Mouse (Mus musculus) megakaryocyte, embryonic 14.5 days (primary cell): Measurements from ENCODE around the gene Nova2. TPM values are rescaled to one million over a fixed set of nuclear protein-coding genes. Genes with fewer than 3 reads are reported as not detected.

Experiments
- H3K27me3 ChIP-seq: replicated peaks from 2 replicates; pipeline ENCODE3; 2012; ENCODE audit warnings: inconsistent platforms
- H3K36me3 ChIP-seq: replicated peaks from 2 replicates; pipeline ENCODE3; 2012; ENCODE audit warnings: low read length, inconsistent platforms, mixed read lengths
- H3K4me1 ChIP-seq: 2 replicates; pipeline ENCODE4 v1.6.1; 2012; ENCODE audit warnings: inconsistent platforms
- H3K4me3 ChIP-seq: replicated peaks from 2 replicates; pipeline ENCODE3; 2012; ENCODE audit warnings: moderate library complexity, mild to moderate bottlenecking, inconsistent platforms
- H3K9me3 ChIP-seq: 2 replicates; pipeline ENCODE4 v1.6.1; 2012; ENCODE audit warnings: inconsistent platforms
- FLI1 ChIP-seq: IDR thresholded peaks from 2 replicates; pipeline ENCODE4 v1.6.1; 2012; ENCODE audit warnings: low read length, inconsistent platforms, mixed read lengths
- GATA1 ChIP-seq: IDR thresholded peaks from 3 replicates; pipeline ENCODE4 v1.6.1; 2012; ENCODE audit warnings: mixed read lengths, low read length, inconsistent platforms, borderline replicate concordance
- polyA plus RNA-seq: library from polyadenylated mRNA; stranded (reverse); fragments of >175 nt; gene quantifications from 2 replicates; pipeline ENCODE4 v1.2.3, GENCODE M21; 2012; ENCODE audit warnings: low replicate concordance; ENCODE audit not compliant: insufficient read depth

Nova2 gene
- polyA plus RNA-seq, 1 experiment = 0.02 TPM

DNA sequence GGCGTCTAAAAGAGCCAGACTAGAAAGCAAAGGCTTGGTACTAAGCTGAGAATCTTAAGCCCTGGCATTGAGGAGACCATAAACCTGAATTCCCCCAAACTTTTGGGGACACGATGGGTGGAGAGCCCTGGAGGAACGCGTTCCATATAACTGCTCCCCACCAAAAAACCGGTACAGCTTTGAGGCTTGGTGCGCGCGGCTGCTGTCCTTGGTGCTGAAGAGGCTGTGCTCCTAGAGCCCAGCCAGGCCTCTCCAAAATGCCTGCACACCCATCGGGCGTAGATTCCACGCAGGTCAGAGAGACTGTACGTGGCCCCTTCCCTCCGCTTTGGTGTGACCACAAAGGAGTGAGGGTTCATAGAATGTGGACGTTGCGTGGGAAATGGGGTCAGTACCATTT lies 25.7 kb downstream of the Nova2 start:
- no peak overlapping the region for H3K4me3 ChIP-seq
- TF ChIP-seq GATA1 = no peak
- no peak for TF ChIP-seq FLI1
- H3K36me3 ChIP-seq = no peaks in the 10 kb centered on the region
- peaks cover 55% of the 10 kb centered on the region for H3K27me3 ChIP-seq
- peaks cover 15% of the 10 kb centered on the region for H3K4me1 ChIP-seq
- H3K9me3 ChIP-seq = peaks cover 5% of the 10 kb centered on the region; the same call in 1 of the 2 replicates

DNA sequence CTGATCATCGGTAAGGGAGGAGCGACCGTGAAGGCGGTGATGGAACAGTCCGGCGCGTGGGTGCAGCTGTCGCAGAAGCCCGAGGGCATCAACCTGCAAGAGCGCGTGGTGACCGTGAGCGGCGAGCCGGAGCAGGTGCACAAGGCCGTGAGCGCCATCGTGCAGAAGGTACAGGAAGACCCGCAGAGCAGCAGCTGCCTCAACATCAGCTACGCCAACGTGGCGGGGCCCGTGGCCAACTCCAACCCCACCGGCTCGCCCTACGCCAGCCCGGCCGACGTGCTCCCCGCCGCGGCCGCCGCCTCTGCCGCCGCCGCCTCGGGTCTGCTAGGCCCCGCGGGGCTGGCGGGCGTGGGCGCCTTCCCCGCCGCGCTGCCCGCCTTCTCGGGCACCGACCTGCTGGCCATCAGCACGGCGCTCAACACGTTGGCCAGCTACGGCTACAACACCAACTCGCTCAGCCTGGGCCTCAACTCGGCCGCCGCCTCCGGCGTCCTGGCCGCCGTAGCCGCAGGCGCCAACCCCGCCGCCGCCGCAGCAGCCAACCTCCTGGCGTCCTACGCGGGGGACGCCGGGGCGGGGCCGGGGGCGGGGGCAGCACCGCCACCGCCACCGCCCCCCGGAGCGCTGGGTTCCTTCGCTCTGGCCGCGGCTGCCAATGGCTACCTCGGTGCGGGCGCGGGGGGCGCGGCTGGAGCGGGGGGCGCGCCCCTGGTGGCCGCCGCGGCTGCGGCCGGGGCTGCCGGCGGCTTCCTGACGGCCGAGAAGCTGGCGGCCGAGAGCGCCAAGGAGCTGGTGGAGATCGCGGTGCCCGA lies 32.1 kb downstream of the Nova2 start:
- H3K4me1 ChIP-seq = peaks cover 34% of the 10 kb centered on the region
- peaks cover 12% of the 10 kb centered on the region for H3K9me3 ChIP-seq
- H3K4me3 ChIP-seq = peak overlapping the region; percentile 89
- H3K27me3 ChIP-seq = peaks cover 87% of the 10 kb centered on the region
- TF ChIP-seq GATA1 (no peak), FLI1 (no peak)
- no peaks in the 10 kb centered on the region for H3K36me3 ChIP-seq

DNA sequence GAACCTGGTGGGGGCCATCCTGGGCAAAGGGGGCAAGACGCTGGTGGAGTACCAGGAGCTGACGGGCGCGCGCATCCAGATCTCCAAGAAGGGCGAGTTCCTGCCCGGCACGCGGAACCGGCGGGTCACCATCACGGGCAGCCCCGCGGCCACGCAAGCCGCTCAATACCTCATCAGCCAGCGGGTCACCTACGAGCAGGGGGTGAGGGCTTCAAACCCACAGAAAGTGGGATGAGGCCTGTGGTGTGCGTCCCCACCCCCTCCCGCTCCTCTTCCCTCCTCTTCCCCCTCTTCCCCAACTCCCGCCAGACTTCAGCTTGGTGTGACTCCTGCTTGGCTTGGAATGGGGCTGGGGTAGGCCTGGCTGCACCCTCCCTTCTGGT lies 32.7 kb downstream of the Nova2 start:
- H3K4me3 ChIP-seq = peak overlapping the region; percentile 89
- peaks cover 93% of the 10 kb centered on the region for H3K27me3 ChIP-seq
- peaks cover 40% of the 10 kb centered on the region for H3K4me1 ChIP-seq
- no peak for TF ChIP-seq FLI1
- TF ChIP-seq GATA1 = no peak
- peaks cover 12% of the 10 kb centered on the region for H3K9me3 ChIP-seq
- no peaks in the 10 kb centered on the region for H3K36me3 ChIP-seq

DNA sequence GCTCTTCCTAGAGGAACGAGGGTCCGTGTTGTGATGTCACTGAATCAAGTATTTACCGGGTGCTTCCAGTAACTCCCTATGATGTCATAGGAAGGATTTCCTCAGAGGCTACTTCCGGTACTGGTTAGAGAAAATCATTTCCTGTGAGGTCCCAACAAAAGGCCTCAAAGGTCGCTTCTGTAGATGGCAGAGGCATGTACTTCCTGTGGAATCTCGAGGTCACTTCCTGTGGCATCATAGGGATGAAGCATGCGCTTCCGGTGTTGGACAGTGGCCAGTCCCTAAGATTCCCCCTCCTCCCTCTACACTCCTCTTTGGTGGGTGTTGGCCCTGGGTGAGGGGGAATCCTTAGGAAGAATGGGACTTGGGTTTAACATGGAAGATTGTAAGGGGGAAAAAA lies 33.8 kb downstream of the Nova2 start:
- peak overlapping the region; percentile 38 for H3K4me3 ChIP-seq
- H3K36me3 ChIP-seq = no peaks in the 10 kb centered on the region
- H3K9me3 ChIP-seq = peaks cover 12% of the 10 kb centered on the region
- H3K27me3 ChIP-seq = peaks cover 96% of the 10 kb centered on the region
- H3K4me1 ChIP-seq = peaks cover 48% of the 10 kb centered on the region
- TF ChIP-seq FLI1 = no peak; the same call in 1 of the 2 replicates
- TF ChIP-seq GATA1 = no peak

DNA sequence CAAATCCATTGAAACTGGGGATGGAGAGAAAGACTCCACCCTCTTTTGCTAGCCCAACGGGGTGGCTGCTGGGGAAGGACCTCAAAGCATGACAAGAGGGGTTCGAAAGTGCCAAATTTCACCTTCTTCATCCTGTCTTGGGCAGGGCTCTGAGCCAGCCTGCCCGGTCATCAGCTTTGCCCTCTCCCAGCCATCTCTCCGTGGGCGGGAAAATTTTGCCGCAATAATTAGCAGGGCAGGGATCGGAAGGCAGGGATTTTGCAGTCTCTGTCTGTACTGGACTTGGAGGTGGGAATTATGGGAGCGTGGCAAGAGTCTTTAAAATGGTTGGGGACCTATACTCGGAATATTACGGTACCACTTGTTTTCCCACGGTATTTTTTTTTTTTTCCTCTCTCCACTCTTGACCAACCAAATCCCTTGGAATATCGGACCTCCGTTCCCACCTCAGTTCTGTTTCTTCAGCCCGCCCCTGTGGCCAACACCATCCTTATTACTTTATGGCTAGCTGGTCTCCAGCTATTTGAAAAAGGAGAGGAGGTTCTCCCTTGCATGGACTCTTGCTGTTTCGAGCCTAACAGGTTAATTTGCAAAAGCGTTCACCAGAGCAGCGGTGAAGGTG lies 36.6 kb downstream of the Nova2 start:
- TF ChIP-seq FLI1 = no peak
- no peak for TF ChIP-seq GATA1
- H3K36me3 ChIP-seq = no peaks in the 10 kb centered on the region
- H3K4me3 ChIP-seq = no peak overlapping the region

DNA sequence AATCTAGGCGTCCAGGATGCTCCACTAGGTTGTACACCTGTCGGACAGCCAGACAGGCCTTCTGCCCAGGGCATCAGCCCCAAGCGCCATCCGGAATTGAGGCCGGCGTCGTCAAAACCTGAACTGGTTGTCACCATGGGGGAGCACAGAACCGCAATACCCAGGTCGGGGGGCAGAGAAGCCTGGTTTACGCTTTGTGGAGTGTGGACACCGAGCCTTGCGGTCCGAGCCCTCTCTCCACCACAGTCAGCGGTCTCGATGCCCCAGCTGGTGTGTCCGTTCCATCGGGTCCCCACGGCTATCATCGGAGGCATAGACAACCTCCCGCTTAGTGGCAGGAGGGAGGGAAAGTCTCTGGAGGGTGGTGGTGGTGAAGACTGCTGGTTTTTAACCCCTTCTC lies 37.1 kb downstream of the Nova2 start:
- Histone ChIP-seq H3K27me3 (peaks cover 94% of the 10 kb centered on the region), H3K4me1 (peaks cover 46% of the 10 kb centered on the region), H3K4me3 (peak overlapping the region; percentile 73), H3K36me3 (no peaks in the 10 kb centered on the region), H3K9me3 (peaks cover 7% of the 10 kb centered on the region)
- TF ChIP-seq GATA1 (no peak), FLI1 (no peak)

More for the DNA sequence above, 36.6 kb downstream of the Nova2 start:
- H3K27me3 ChIP-seq = peaks cover 94% of the 10 kb centered on the region
- peaks cover 47% of the 10 kb centered on the region for H3K4me1 ChIP-seq
- H3K9me3 ChIP-seq = peaks cover 7% of the 10 kb centered on the region

DNA sequence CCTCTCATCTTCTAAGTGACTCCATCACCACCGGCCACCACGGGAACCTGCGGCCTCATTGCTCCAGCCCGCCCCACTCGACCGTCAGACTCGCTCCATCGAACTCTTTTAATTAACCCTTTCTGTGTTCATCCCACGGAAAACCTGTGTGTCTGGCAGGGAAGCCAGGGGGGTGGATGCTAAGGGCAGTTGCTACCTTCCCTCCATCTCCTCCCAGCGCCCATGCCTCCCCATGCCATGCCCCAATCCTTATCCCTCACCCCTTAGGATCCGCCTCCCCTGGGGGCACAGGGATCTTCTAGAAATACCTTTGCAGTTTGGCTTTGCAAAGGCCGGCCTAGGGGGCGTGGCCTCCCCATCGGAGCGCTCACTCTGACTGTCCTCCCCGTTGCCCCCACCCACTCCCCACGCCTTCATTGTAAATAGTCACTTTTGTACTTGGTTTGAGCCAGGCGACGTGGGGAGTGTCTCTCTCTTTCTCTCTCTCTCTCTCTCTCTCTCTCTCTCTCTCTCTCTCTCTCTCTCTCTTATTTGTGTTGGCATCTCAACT lies 37.7 kb downstream of the Nova2 start:
- Histone ChIP-seq H3K4me1 (peaks cover 40% of the 10 kb centered on the region), H3K36me3 (no peaks in the 10 kb centered on the region), H3K9me3 (peaks cover 7% of the 10 kb centered on the region), H3K27me3 (peaks cover 89% of the 10 kb centered on the region), H3K4me3 (no peak overlapping the region)
- TF ChIP-seq GATA1 (no peak), FLI1 (no peak)

DNA sequence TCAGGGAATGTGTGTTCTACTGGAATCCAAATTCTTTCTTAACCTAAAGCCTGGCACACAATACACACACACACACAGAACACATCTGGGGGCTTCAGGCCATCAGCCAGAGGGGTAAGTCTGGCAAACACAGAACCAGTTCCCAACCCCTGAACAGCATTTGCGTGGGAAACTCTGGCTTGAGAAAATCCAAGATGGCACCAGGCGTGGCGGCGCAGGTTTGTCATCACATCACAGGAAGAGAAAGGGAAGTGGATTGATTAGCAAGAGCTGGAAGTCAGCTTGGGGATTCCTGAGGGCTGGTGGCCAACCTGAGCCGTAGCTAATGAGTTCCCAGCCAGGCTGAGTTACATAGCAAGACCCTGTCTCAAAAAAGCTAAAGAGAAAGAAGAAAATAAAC lies 39.6 kb downstream of the Nova2 start:
- TF ChIP-seq GATA1 = no peak
- no peak for TF ChIP-seq FLI1
- H3K4me1 ChIP-seq = peaks cover 25% of the 10 kb centered on the region
- peaks cover 84% of the 10 kb centered on the region for H3K27me3 ChIP-seq
- no peaks in the 10 kb centered on the region for H3K9me3 ChIP-seq
- no peak overlapping the region for H3K4me3 ChIP-seq
- no peaks in the 10 kb centered on the region for H3K36me3 ChIP-seq

DNA sequence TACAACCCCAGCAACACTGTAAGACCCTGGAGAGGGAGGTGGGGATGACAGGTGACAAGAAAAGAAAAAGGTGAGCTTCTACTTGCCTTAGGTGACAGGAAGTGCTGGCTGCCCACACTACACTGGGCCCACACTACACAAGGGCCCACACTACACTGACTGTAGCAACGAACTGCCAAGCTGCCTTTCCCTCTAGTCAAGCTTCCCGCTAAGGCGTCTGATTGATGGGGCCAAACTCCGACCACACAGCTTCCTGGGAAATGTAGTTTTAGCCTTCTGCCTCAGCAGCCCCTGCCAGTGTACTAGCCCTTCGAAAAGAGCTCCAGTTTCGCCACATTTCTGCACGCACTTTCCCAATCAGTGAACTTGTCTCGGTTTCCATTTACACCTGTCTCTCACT lies 41.9 kb downstream of the Nova2 start:
- TF ChIP-seq GATA1 = no peak
- TF ChIP-seq FLI1 = no peak
- H3K4me3 ChIP-seq = peak overlapping the region; percentile 33
- H3K36me3 ChIP-seq = no peaks in the 10 kb centered on the region
- peaks cover 68% of the 10 kb centered on the region for H3K27me3 ChIP-seq
- peaks cover 6% of the 10 kb centered on the region; the same call in 1 of the 2 replicates for H3K9me3 ChIP-seq
- H3K4me1 ChIP-seq = peaks cover 19% of the 10 kb centered on the region

DNA sequence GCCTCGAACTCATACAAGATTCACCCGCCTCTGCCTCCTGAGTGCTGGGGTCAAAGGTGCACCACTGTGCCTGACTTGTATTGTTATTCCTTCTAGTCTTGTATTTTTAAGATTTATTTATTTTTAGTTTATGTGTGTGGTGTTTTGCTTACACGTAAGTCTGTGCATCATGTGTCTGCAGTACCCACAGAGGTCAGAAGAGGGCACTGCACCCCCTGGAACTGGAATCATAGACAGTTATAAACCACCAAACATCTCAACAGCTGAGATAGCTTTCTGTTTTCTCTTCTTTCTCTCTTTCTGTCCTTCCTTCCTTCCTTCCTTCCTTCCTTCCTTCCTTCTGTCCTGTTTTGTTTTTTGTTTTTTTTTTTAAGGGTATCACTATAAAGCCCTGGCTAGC lies 45.3 kb downstream of the Nova2 start:
- Histone ChIP-seq H3K9me3 (peaks cover 6% of the 10 kb centered on the region; the same call in 1 of the 2 replicates), H3K4me1 (peaks cover 4% of the 10 kb centered on the region; the same call in 1 of the 2 replicates), H3K4me3 (no peak overlapping the region), H3K36me3 (no peaks in the 10 kb centered on the region), H3K27me3 (peaks cover 57% of the 10 kb centered on the region)
- TF ChIP-seq GATA1 (no peak), FLI1 (no peak)
